ENCODE assay signal across 7 mouse cellular contexts in genomic region chr5:34573268-34574221, GRCm38 (mm10). TPM values are rescaled to one million over a fixed set of nuclear protein-coding genes. Genes with fewer than 3 reads are reported as not detected.
DNase-seq lines count a peak whose midpoint lies in the region; ATAC-seq lines count a peak whose summit lies in the region.

Add1 (plus strand) TSS chr5:34573664.

- no peaks in the 10 kb centered on the region for H3K9me3 ChIP-seq in embryonic facial prominence, embryonic 12.5 days
- no peaks in the 10 kb centered on the region for H3K9me3 ChIP-seq in limb, embryonic 11.5 days (ENCODE audit: control insufficient read depth, low read length)
- H3K9me3 ChIP-seq in midbrain, embryonic 14.5 days (ENCODE audit: control insufficient read depth, low read length) = no peaks in the 10 kb centered on the region

- H3K4me1 ChIP-seq in embryonic facial prominence, embryonic 12.5 days = peaks cover 18% of the 10 kb centered on the region
- H3K4me1 ChIP-seq in limb, embryonic 11.5 days (ENCODE audit: control insufficient read depth, insufficient read depth, low read length) = peaks cover 9% of the 10 kb centered on the region
- peaks cover 16% of the 10 kb centered on the region for H3K4me1 ChIP-seq in midbrain, embryonic 14.5 days (ENCODE audit: control insufficient read depth, insufficient read depth, low read length)

- H3K4me3 ChIP-seq in embryonic facial prominence, embryonic 12.5 days = peak within 1 kb of the TSS; percentile 93
- H3K4me3 ChIP-seq in limb, embryonic 11.5 days (ENCODE audit: low read depth, low read length) = peak within 1 kb of the TSS; percentile 93
- H3K4me3 ChIP-seq in midbrain, embryonic 14.5 days (replicated peaks; ENCODE audit: low read depth, low read length) = peak within 1 kb of the TSS; percentile 96

- H3K36me3 ChIP-seq in embryonic facial prominence, embryonic 12.5 days = 0 out of 2 replicates have a peak, but pooled peaks cover 3% of the 10 kb centered on the region
- H3K36me3 ChIP-seq in limb, embryonic 11.5 days (ENCODE audit: control insufficient read depth, insufficient read depth, low read length) = no peaks in the 10 kb centered on the region
- H3K36me3 ChIP-seq in midbrain, embryonic 14.5 days (ENCODE audit: control insufficient read depth, insufficient read depth, low read length) = no peaks in the 10 kb centered on the region

- DNase-seq in adrenal gland, postnatal 25 days = peak; percentile 96
- peak; percentile 100 for DNase-seq in heart, adult 11 months
- peak; percentile 97 for DNase-seq in kidney, adult 18-20 months
- peak; percentile 97 for DNase-seq in limb, embryonic 11.5 days (ENCODE audit: low spot score)
- peak; percentile 97 for DNase-seq in midbrain, embryonic 14.5 days
- DNase-seq in spleen, adult 18-20 months = peak; percentile 95 to 96

- peak within 1 kb of the TSS; percentile 89 for H3K27ac ChIP-seq in embryonic facial prominence, embryonic 12.5 days
- peak within 1 kb of the TSS; percentile 75 for H3K27ac ChIP-seq in limb, embryonic 11.5 days (replicated peaks; ENCODE audit: low read depth, low read length)
- H3K27ac ChIP-seq in midbrain, embryonic 14.5 days (replicated peaks; ENCODE audit: low read depth, low read length) = peak within 1 kb of the TSS; percentile 96

- no peaks in the 10 kb centered on the region for H3K27me3 ChIP-seq in embryonic facial prominence, embryonic 12.5 days
- H3K27me3 ChIP-seq in limb, embryonic 11.5 days (ENCODE audit: control insufficient read depth, insufficient read depth, low read length) = no peaks in the 10 kb centered on the region
- H3K27me3 ChIP-seq in midbrain, embryonic 14.5 days (ENCODE audit: control insufficient read depth, insufficient read depth, low read length) = no peaks in the 10 kb centered on the region

- peak within 1 kb of the TSS; percentile 95 for H3K9ac ChIP-seq in embryonic facial prominence, embryonic 12.5 days
- H3K9ac ChIP-seq in limb, embryonic 11.5 days (ENCODE audit: low read length) = peak within 1 kb of the TSS; percentile 94
- peak within 1 kb of the TSS; percentile 98 for H3K9ac ChIP-seq in midbrain, embryonic 14.5 days (replicated peaks; ENCODE audit: low read length)

- ATAC-seq in embryonic facial prominence, embryonic 12.5 days (ENCODE audit: insufficient number of reproducible peaks, insufficient read depth, low FRiP score, low TSS enrichment) = peak; percentile 100
- ATAC-seq in limb, embryonic 11.5 days (ENCODE audit: insufficient number of reproducible peaks, low FRiP score, low TSS enrichment, low read depth) = peak; percentile 100
- ATAC-seq in midbrain, embryonic 14.5 days (ENCODE audit: low FRiP score, low TSS enrichment) = peak; percentile 100

- H3K4me2 ChIP-seq in embryonic facial prominence, embryonic 12.5 days (replicated peaks) = peak within 1 kb of the TSS; percentile 75
- H3K4me2 ChIP-seq in limb, embryonic 11.5 days (ENCODE audit: low read depth, severe bottlenecking) = peak within 1 kb of the TSS; percentile 67
- peak within 1 kb of the TSS; percentile 63 for H3K4me2 ChIP-seq in midbrain, embryonic 14.5 days (ENCODE audit: low read length)

- WGBS in embryonic facial prominence, embryonic 12.5 days = under 1% methylated on average over 82 of the region's 84 CpGs
- under 1% methylated on average over 70 of the region's 84 CpGs for WGBS in limb, embryonic 11.5 days
- WGBS in midbrain, embryonic 14.5 days = under 1% methylated on average over 75 of the region's 84 CpGs

RNA-seq across cellular contexts. Expression of gene Add1, which starts in this region (rescaled TPM):
- 139 and 181 TPM in 2 replicates for total RNA-seq in adrenal gland, postnatal 25 days (2021)
- polyA plus RNA-seq in embryonic facial prominence, embryonic 12.5 days (2016; fragmentation: Nextera tagmentation; extraction: Ambion mirVana) = 203 and 208 TPM in 2 replicates
- 149 and 155 TPM in 2 replicates for polyA plus RNA-seq in limb, embryonic 11.5 days (2014; fragmentation: Nextera tagmentation; extraction: Ambion mirVana)
- 204 and 221 TPM in 2 replicates for polyA plus RNA-seq in midbrain, embryonic 14.5 days (2014; fragmentation: Nextera tagmentation; extraction: Ambion mirVana)

Comparison
In these comparisons a context has a peak if more than half of its experiments do, and no peak if none do; other contexts are left out.
1. Peak in every context shown above with its lines: DNase-seq, ATAC-seq, H3K4me3 ChIP-seq and H3K27ac ChIP-seq.